Mouse (Mus musculus): Measurements from ENCODE around the gene Duox2. TPM values are rescaled to one million over a fixed set of nuclear protein-coding genes. Genes with fewer than 3 reads are reported as not detected.

The Duox2 gene
- polyA plus RNA-seq, 1 experiment from 2014 or later, result 0.14 TPM

DNA sequence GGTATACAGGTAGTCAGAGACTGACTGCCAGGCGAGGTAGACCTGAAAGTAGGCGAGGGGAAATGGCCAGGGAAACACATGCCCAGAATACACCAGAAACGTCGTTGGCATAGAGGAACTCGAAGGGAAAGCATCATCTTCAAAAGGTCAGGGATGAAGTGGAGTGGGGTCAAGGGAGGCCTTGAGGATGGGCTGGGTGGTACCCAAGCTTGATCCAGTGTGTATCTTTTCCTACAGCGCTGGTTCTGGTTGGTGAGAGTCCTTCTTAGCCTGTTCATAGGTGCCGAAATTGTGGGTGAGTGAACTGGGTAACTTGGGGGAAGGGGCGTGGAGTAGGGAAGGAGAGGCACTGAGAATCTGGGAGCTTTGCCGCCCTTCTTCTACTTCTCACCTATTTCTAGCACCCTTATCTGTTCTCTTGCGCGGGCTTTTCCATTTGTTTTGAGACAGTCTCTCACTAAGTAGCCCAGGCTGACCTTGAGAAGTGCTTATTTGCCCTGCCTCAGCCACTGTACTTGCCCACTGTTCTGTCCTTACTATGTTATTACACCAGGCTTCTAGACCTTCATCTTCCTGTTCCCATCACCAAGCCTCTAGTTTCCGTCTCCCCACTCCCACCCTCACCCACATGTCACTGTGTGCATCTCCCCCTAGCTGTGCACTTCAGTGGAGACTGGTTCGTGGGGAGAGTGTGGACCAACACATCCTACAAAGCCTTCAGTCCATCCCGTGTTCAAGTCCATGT is 1.8 kb upstream of the Duox2 start:
- Histone ChIP-seq H3K4me3 (ENCODE audit: low read depth, low read length) (no peak overlapping the region), H3K4me1 (ENCODE audit: control insufficient read depth, insufficient read depth, low read length) (peaks cover 10% of the 10 kb centered on the region), H3K4me2 (ENCODE audit: low read depth, low read length) (no peak overlapping the region), H3K27ac (replicated peaks; ENCODE audit: low read depth, low read length) (no peak overlapping the region), H3K27me3 (replicated peaks; ENCODE audit: control insufficient read depth, insufficient read depth, low read length) (peaks cover 94% of the 10 kb centered on the region), H3K9me3 (ENCODE audit: control insufficient read depth, low read length) (no peaks in the 10 kb centered on the region), H3K9ac (ENCODE audit: low read depth, low read length) (no peak overlapping the region), H3K36me3 (ENCODE audit: control insufficient read depth, insufficient read depth, low read length) (no peaks in the 10 kb centered on the region)
- no peak for DNase-seq (ENCODE audit: low spot score)
- WGBS, result 8% methylated on average over 14 of the region's 14 CpGs
- ATAC-seq (ENCODE audit: low read depth), result no peak

- Histone ChIP-seq H3K9ac (ENCODE audit: low read depth, low read length) (no peak within 1 kb of the TSS), H3K27me3 (replicated peaks; ENCODE audit: control insufficient read depth, insufficient read depth, low read length) (peaks cover 97% of the 10 kb centered on the region), H3K4me2 (ENCODE audit: low read depth, low read length) (peak within 1 kb of the TSS; percentile 51), H3K4me1 (ENCODE audit: control insufficient read depth, insufficient read depth, low read length) (peaks cover 10% of the 10 kb centered on the region), H3K36me3 (ENCODE audit: control insufficient read depth, insufficient read depth, low read length) (no peaks in the 10 kb centered on the region), H3K27ac (replicated peaks; ENCODE audit: low read depth, low read length) (no peak within 1 kb of the TSS), H3K9me3 (ENCODE audit: control insufficient read depth, low read length) (no peaks in the 10 kb centered on the region), H3K4me3 (ENCODE audit: low read depth, low read length) (peak within 1 kb of the TSS; percentile 26)
- ATAC-seq (ENCODE audit: low read depth) (no peak), DNase-seq (ENCODE audit: low spot score) (peak; percentile 58)
- WGBS, result 1% methylated on average over 43 of the region's 43 CpGs
These were observed 594 bp upstream of the Duox2 start, which contains the start of gene Duoxa2 for GRCm38 (mm10) chr2:122298596-122299490. Gene Duoxa2, plus strand, starts transcription at chr2:122298900.

- Histone ChIP-seq H3K9me3 (ENCODE audit: control insufficient read depth, low read length) (no peaks in the 10 kb centered on the region), H3K36me3 (ENCODE audit: control insufficient read depth, insufficient read depth, low read length) (no peaks in the 10 kb centered on the region), H3K9ac (ENCODE audit: low read depth, low read length) (no peak overlapping the region), H3K4me2 (ENCODE audit: low read depth, low read length) (peak overlapping the region; percentile 28; the same call in 1 of the 2 replicates), H3K27ac (replicated peaks; ENCODE audit: low read depth, low read length) (no peak overlapping the region), H3K27me3 (replicated peaks; ENCODE audit: control insufficient read depth, insufficient read depth, low read length) (peaks cover 87% of the 10 kb centered on the region), H3K4me1 (ENCODE audit: control insufficient read depth, insufficient read depth, low read length) (peaks cover 10% of the 10 kb centered on the region), H3K4me3 (ENCODE audit: low read depth, low read length) (peak overlapping the region; percentile 14)
- WGBS, result 1% methylated on average over 31 of the region's 35 CpGs
- ATAC-seq (ENCODE audit: low read depth), result no peak
- no peak for DNase-seq (ENCODE audit: low spot score)
These were observed 766 bp downstream of the Duox2 start for GRCm38 (mm10) chr2:122297271-122298095.

DNA sequence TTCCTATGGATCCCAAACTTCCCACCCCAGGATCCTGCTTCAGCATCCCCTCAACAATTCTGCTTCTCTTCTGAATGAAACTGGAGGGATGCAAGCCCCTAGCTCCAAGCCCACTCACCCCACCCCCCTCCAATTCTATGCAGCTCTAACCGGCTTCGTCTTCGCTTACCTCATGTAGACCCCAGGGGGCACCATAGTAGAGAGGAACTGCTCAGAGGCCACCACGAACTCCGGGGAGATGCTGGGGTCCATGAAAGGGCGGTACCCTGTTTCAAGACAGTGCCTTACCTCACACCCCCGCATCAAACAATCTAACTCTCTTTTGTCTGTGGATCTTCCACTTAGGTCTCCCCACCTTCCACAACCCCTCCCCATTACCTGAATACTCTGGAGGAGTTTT is 3.3 kb downstream of the Duox2 start:
- Histone ChIP-seq H3K27me3 (replicated peaks; ENCODE audit: control insufficient read depth, insufficient read depth, low read length) (peaks cover 65% of the 10 kb centered on the region), H3K9ac (ENCODE audit: low read depth, low read length) (no peak overlapping the region), H3K4me1 (ENCODE audit: control insufficient read depth, insufficient read depth, low read length) (no peaks in the 10 kb centered on the region), H3K4me2 (ENCODE audit: low read depth, low read length) (no peak overlapping the region), H3K9me3 (ENCODE audit: control insufficient read depth, low read length) (no peaks in the 10 kb centered on the region), H3K27ac (replicated peaks; ENCODE audit: low read depth, low read length) (no peak overlapping the region), H3K4me3 (ENCODE audit: low read depth, low read length) (no peak overlapping the region), H3K36me3 (ENCODE audit: control insufficient read depth, insufficient read depth, low read length) (no peaks in the 10 kb centered on the region)
- 6% methylated on average over 7 of the region's 7 CpGs for WGBS
- DNase-seq (ENCODE audit: low spot score), result no peak
- ATAC-seq (ENCODE audit: low read depth), result no peak

- H3K9ac ChIP-seq (ENCODE audit: low read depth, low read length), result no peak overlapping the region
These were observed 12.1 kb downstream of the Duox2 start for GRCm38 (mm10) chr2:122286137-122286536.

GRCm38 (mm10) chr2:122284091-122284490 is 14.2 kb downstream of the Duox2 start:
- H3K4me3 ChIP-seq (ENCODE audit: low read depth, low read length), result no peak overlapping the region
- no peaks in the 10 kb centered on the region for H3K4me1 ChIP-seq (ENCODE audit: control insufficient read depth, insufficient read depth, low read length)
- H3K27me3 ChIP-seq (replicated peaks; ENCODE audit: control insufficient read depth, insufficient read depth, low read length), result no peaks in the 10 kb centered on the region
- H3K36me3 ChIP-seq (ENCODE audit: control insufficient read depth, insufficient read depth, low read length), result no peaks in the 10 kb centered on the region
- H3K9me3 ChIP-seq (ENCODE audit: control insufficient read depth, low read length), result no peaks in the 10 kb centered on the region
- no peak overlapping the region for H3K27ac ChIP-seq (replicated peaks; ENCODE audit: low read depth, low read length)
- WGBS, result 86% methylated on average over 9 of the region's 9 CpGs
- DNase-seq (ENCODE audit: low spot score) (no peak), ATAC-seq (ENCODE audit: low read depth) (no peak)
- H3K9ac ChIP-seq (ENCODE audit: low read depth, low read length), result no peak overlapping the region
- no peak overlapping the region for H3K4me2 ChIP-seq (ENCODE audit: low read depth, low read length)

More at GRCm38 (mm10) chr2:122286137-122286536, 12.1 kb downstream of the Duox2 start:
- no peak for ATAC-seq (ENCODE audit: low read depth)
- Histone ChIP-seq H3K27ac (replicated peaks; ENCODE audit: low read depth, low read length) (no peak overlapping the region), H3K4me3 (ENCODE audit: low read depth, low read length) (no peak overlapping the region), H3K27me3 (replicated peaks; ENCODE audit: control insufficient read depth, insufficient read depth, low read length) (no peaks in the 10 kb centered on the region), H3K4me1 (ENCODE audit: control insufficient read depth, insufficient read depth, low read length) (no peaks in the 10 kb centered on the region), H3K36me3 (ENCODE audit: control insufficient read depth, insufficient read depth, low read length) (no peaks in the 10 kb centered on the region), H3K9me3 (ENCODE audit: control insufficient read depth, low read length) (no peaks in the 10 kb centered on the region), H3K4me2 (ENCODE audit: low read depth, low read length) (no peak overlapping the region)
- DNase-seq (ENCODE audit: low spot score), result peak; percentile 38
- WGBS, result 56% methylated on average over 7 of the region's 7 CpGs

GRCm38 (mm10) chr2:122278769-122279168 is 19.5 kb downstream of the Duox2 start:
- H3K36me3 ChIP-seq (ENCODE audit: control insufficient read depth, insufficient read depth, low read length), result no peaks in the 10 kb centered on the region
- 76% methylated on average over 3 of the region's 3 CpGs for WGBS
- no peak overlapping the region for H3K4me2 ChIP-seq (ENCODE audit: low read depth, low read length)
- no peaks in the 10 kb centered on the region for H3K4me1 ChIP-seq (ENCODE audit: control insufficient read depth, insufficient read depth, low read length)
- H3K9me3 ChIP-seq (ENCODE audit: control insufficient read depth, low read length), result no peaks in the 10 kb centered on the region
- no peak overlapping the region for H3K27ac ChIP-seq (replicated peaks; ENCODE audit: low read depth, low read length)
- H3K9ac ChIP-seq (ENCODE audit: low read depth, low read length), result no peak overlapping the region
- DNase-seq (ENCODE audit: low spot score), result no peak
- no peak overlapping the region for H3K4me3 ChIP-seq (ENCODE audit: low read depth, low read length)
- ATAC-seq (ENCODE audit: low read depth), result no peak
- H3K27me3 ChIP-seq (replicated peaks; ENCODE audit: control insufficient read depth, insufficient read depth, low read length), result no peaks in the 10 kb centered on the region

Measured in embryonic facial prominence, embryonic 14.5 days (tissue).